Mouse (Mus musculus): ENCODE results near the gene Galnt6.

Galnt6 gene

GRCm38 (mm10) chr15:100684450-100684849 is 44.7 kb downstream of the Galnt6 start:
- DNase-seq (ENCODE audit: low read depth, low spot score): no peak

- DNase-seq (ENCODE audit: low read depth, low spot score): peak; percentile 88
Observed at GRCm38 (mm10) chr15:100683041-100683440, 46.1 kb downstream of the Galnt6 start.

GRCm38 (mm10) chr15:100681770-100682169 is 47.4 kb downstream of the Galnt6 start:
- no peak for DNase-seq (ENCODE audit: low read depth, low spot score)

- no peak for DNase-seq (ENCODE audit: low read depth, low spot score)
Observed at GRCm38 (mm10) chr15:100680381-100680780, 48.8 kb downstream of the Galnt6 start.

GRCm38 (mm10) chr15:100679005-100679404 is 50.2 kb downstream of the Galnt6 start:
- no peak for DNase-seq (ENCODE audit: low read depth, low spot score)

GRCm38 (mm10) chr15:100678581-100678980 is 50.6 kb downstream of the Galnt6 start:
- DNase-seq (ENCODE audit: low read depth, low spot score): no peak

GRCm38 (mm10) chr15:100677675-100678074 is 51.5 kb downstream of the Galnt6 start:
- no peak for DNase-seq (ENCODE audit: low read depth, low spot score)

GRCm38 (mm10) chr15:100676521-100676920 is 52.7 kb downstream of the Galnt6 start:
- DNase-seq (ENCODE audit: low read depth, low spot score): no peak

- no peak for DNase-seq (ENCODE audit: low read depth, low spot score)
Observed at GRCm38 (mm10) chr15:100675486-100675885, 53.7 kb downstream of the Galnt6 start.

- no peak for DNase-seq (ENCODE audit: low read depth, low spot score)
Observed at GRCm38 (mm10) chr15:100674566-100674965, 54.6 kb downstream of the Galnt6 start.

GRCm38 (mm10) chr15:100673585-100674391 is 55.4 kb downstream of the Galnt6 start:
- peak; percentile 69 for DNase-seq (ENCODE audit: low read depth, low spot score)

- DNase-seq (ENCODE audit: low read depth, low spot score): no peak
Observed at GRCm38 (mm10) chr15:100670833-100671232, 58.3 kb downstream of the Galnt6 start.

- DNase-seq (ENCODE audit: low read depth, low spot score): no peak
Observed at GRCm38 (mm10) chr15:100670004-100670403, 59.2 kb downstream of the Galnt6 start.

GRCm38 (mm10) chr15:100669337-100669736 is 59.8 kb downstream of the Galnt6 start, which contains the start of gene Bin2:
Gene Bin2 (minus strand): TSS chr15:100669553.
- DNase-seq (ENCODE audit: low read depth, low spot score): peak; percentile 67

- DNase-seq (ENCODE audit: low read depth, low spot score): no peak
Observed at GRCm38 (mm10) chr15:100667871-100668545, 61.2 kb downstream of the Galnt6 start.

- no peak for DNase-seq (ENCODE audit: low read depth, low spot score)
Observed at GRCm38 (mm10) chr15:100667420-100667819, 61.8 kb downstream of the Galnt6 start.

- no peak for DNase-seq (ENCODE audit: low read depth, low spot score)
Observed at GRCm38 (mm10) chr15:100666851-100667250, 62.3 kb downstream of the Galnt6 start.

GRCm38 (mm10) chr15:100666219-100666696 is 62.9 kb downstream of the Galnt6 start:
- peak; percentile 42 for DNase-seq (ENCODE audit: low read depth, low spot score)

GRCm38 (mm10) chr15:100665411-100666218 is 63.6 kb downstream of the Galnt6 start:
- no peak for DNase-seq (ENCODE audit: low read depth, low spot score)

GRCm38 (mm10) chr15:100664813-100665274 is 64.3 kb downstream of the Galnt6 start:
- DNase-seq (ENCODE audit: low read depth, low spot score): no peak

- no peak for DNase-seq (ENCODE audit: low read depth, low spot score)
Observed at GRCm38 (mm10) chr15:100660805-100661204, 68.4 kb downstream of the Galnt6 start.

- DNase-seq (ENCODE audit: low read depth, low spot score): no peak
Observed at GRCm38 (mm10) chr15:100660306-100660705, 68.9 kb downstream of the Galnt6 start.

Data from ES-CJ7 (cell line).